Mouse (Mus musculus) adrenal gland, adult 2 months (tissue): Measurements from ENCODE around the gene Rslcan18. TPM values are rescaled to one million over a fixed set of nuclear protein-coding genes. Genes with fewer than 3 reads are reported as not detected.
"Not testable (repeated sequence)": the region's sequence is repeated elsewhere in the genome, so short reads cannot be mapped to it uniquely, and the experiment has no call there.

Experiments used
- DNase-seq: peaks from one replicate; pipeline ENCODE4 v3.0.0; 2021
- long read RNA-seq: library from polyadenylated mRNA; stranded (forward); transcript quantifications from one replicate; pipeline ENCODE4 v2.0.0, GENCODE M21; 2021
- polyA plus RNA-seq: library from polyadenylated mRNA; depleted of rRNA; stranded (reverse); fragments of >200 nt; gene quantifications from 2 replicates; pipeline ENCODE4 v1.2.3, GENCODE M21; 2012; rRNA removed
- total RNA-seq, 2 experiments: library from RNA; stranded (reverse); gene quantifications; 2 replicates each; pipeline ENCODE4 v1.2.3; 2021

Rslcan18 gene
- total RNA-seq (1 to 10 TPM in 1 of 2 experiments, under 1 TPM in 1; 0.52 to 2.0 TPM), polyA plus RNA-seq (0.04 and 0.06 TPM in 2 replicates)
- long read RNA-seq = 0 reads

GRCm38 (mm10) chr13:67116163-67116562, at the start of gene Rslcan18:
Gene Rslcan18, minus strand, starts transcription at chr13:67116263.
- not testable (repeated sequence) for DNase-seq

GRCm38 (mm10) chr13:67128038-67128721, 12.1 kb upstream of the Rslcan18 start:
- DNase-seq = peak; percentile 88

GRCm38 (mm10) chr13:67127507-67127906, 11.4 kb upstream of the Rslcan18 start:
- not testable (repeated sequence) for DNase-seq

- no peak for DNase-seq
These were observed 8.4 kb upstream of the Rslcan18 start for GRCm38 (mm10) chr13:67124460-67124859.

GRCm38 (mm10) chr13:67121360-67121759, 5.3 kb upstream of the Rslcan18 start, which contains the start of gene Zfp759:
Gene Zfp759, plus strand, starts transcription at chr13:67121660.
- DNase-seq = not testable (repeated sequence)

GRCm38 (mm10) chr13:67113287-67113686, 2.8 kb downstream of the Rslcan18 start:
- no peak for DNase-seq

GRCm38 (mm10) chr13:67112096-67112495, 4.0 kb downstream of the Rslcan18 start:
- peak; percentile 32 for DNase-seq

- DNase-seq = no peak
These were observed 7.2 kb downstream of the Rslcan18 start for GRCm38 (mm10) chr13:67108821-67109206.

- peak; percentile 92 for DNase-seq
These were observed 7.8 kb downstream of the Rslcan18 start, which contains the start of gene Gm28557 for GRCm38 (mm10) chr13:67108194-67108820. Gene Gm28557, minus strand, starts transcription at chr13:67108604.

- DNase-seq = no peak
These were observed 8.4 kb downstream of the Rslcan18 start for GRCm38 (mm10) chr13:67107681-67108080.

GRCm38 (mm10) chr13:67097876-67098275, 18.2 kb downstream of the Rslcan18 start, which contains the start of gene Zfp708:
Gene Zfp708, minus strand, starts transcription at chr13:67097976.
- DNase-seq = no peak

- DNase-seq = no peak
These were observed 25.9 kb downstream of the Rslcan18 start for GRCm38 (mm10) chr13:67090154-67090553.

GRCm38 (mm10) chr13:67081946-67082345, 34.1 kb downstream of the Rslcan18 start:
- no peak for DNase-seq

GRCm38 (mm10) chr13:67081142-67081713, 34.8 kb downstream of the Rslcan18 start:
- peak; percentile 91 for DNase-seq

GRCm38 (mm10) chr13:67077244-67077643, 38.8 kb downstream of the Rslcan18 start:
- DNase-seq = no peak

- no peak for DNase-seq
These were observed 43.3 kb downstream of the Rslcan18 start for GRCm38 (mm10) chr13:67072786-67073185.

GRCm38 (mm10) chr13:67065386-67065785, 50.7 kb downstream of the Rslcan18 start:
- DNase-seq = no peak

- DNase-seq = no peak
These were observed 53.6 kb downstream of the Rslcan18 start for GRCm38 (mm10) chr13:67062427-67062826.

- DNase-seq = peak; percentile 94
These were observed 55.2 kb downstream of the Rslcan18 start, which contains the start of gene Zfp712 for GRCm38 (mm10) chr13:67060786-67061358. Gene Zfp712, minus strand, starts transcription at chr13:67061170.

- DNase-seq = no peak
These were observed 55.8 kb downstream of the Rslcan18 start for GRCm38 (mm10) chr13:67060161-67060785.
